Mouse (Mus musculus): ENCODE data around the gene Gatad2b.
"Not testable (repeated sequence)": the region's sequence is repeated elsewhere in the genome, so short reads cannot be mapped to it uniquely, and the experiment has no call there.

Gene Gatad2b

DNA sequence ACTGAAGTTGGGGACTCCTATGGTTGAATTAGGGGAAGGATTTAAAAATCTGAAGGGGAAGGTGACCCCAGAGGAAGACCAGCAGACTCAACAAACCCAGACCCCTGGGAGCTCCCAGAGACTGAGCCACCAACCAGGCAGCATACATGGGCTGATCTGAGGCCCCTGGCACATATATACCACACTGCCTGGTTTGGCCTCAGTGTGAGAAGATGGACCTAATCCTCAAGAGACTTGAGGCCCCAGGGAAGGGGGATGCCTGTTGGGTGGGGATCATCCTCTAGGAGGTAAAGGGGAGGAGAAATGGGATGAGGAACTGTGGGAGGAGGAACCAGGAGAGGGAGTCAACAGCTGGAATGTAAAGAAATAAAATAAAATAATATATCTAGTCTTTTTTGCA lies 21.3 kb downstream of the Gatad2b start:
- DNase-seq = no peak

DNA sequence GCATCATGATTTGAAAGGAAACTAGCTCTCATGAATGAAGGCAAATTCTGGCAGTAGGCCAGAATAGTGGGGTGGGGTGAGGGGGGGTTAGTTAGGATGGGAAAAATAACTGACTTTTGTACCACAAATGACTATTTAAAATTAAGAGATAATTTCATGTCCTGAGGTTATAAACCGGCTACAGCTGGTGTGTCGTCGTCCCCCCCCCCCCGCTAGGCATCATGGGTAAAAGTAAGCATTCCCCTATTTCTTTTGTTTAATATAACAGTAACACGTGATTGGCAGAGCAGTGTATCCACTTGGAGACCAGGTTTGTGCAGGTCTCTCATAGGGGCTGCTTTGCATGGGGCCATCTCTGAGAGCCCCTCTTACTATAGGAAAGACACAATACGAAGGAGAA lies 29.3 kb downstream of the Gatad2b start:
- no peak for DNase-seq

DNA sequence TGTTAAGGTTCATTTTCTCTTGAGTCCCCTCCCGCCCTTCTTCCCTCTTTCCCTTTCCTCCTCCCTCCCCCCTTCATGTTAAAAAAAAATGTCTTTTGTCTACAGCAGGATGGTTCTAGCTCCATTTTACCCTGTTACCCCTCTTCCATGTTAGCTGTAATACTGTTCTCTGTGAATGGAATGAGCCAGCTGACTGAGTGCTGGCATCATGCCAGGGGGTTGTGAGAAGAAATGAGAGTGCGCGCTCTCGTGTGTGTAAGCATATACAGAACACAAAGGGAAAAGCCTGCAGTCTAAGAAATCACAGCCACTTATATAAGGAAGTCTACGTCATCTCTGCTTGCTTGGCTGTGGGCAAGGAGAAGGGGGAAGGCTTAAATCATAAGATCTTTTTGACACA lies 30.1 kb downstream of the Gatad2b start:
- DNase-seq = peak; percentile 58

DNA sequence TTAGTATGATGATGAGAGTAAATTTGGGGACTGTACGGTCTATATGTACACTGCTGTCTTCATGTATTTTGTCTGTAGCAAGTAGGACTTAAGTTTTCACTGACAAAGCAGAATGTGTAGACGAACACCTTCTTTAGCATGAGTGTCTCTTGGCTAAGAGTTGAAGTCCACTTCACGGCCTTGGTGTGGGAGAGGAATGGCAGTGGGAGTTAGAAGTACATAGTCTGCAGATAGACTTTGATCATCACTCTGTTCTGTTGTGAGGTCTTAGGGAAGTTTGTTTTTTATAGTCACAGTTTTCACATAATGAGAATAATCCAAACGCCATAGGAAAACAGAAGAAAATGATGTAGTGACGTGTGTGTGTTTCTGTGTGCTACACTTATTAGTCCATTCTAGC lies 39.5 kb downstream of the Gatad2b start:
- DNase-seq = no peak

DNA sequence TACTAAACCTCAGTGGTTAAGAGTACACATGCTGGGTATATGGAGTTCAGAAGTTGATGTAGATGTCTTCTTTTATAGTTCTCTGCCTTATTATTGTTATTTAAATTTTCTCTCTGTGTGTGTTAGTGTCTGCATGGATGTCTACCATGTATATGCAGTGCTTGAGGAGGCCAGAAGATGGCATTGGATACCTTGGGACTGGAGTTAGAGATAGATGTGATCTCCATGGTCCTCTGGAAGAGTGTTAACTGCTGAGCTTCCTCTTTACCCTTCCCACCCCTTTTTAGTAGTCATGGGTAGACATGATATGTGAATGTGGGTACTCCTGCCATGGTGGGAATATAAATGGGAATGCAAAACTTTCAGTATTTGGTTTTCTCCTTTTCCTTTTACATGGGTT lies 42.5 kb downstream of the Gatad2b start:
- DNase-seq = no peak

DNA sequence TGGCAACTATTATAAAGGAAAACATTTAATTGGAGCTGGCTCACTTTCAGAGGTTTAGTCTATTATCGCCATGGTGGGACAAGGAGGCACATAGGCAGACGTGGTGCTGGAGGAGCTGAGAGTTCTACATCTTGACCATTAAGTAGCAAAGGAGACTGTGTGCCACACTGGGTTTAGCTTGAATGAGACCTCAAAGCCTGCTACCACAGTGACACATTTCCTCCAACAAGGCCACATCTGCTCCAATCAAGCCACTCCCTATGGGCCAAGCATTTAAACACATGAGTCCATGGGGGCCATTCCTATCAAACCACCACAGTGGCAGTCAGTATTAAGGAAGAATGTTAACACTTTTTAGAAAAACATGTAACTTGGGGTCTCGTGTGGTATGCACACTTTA lies 45.2 kb downstream of the Gatad2b start:
- no peak for DNase-seq

DNA sequence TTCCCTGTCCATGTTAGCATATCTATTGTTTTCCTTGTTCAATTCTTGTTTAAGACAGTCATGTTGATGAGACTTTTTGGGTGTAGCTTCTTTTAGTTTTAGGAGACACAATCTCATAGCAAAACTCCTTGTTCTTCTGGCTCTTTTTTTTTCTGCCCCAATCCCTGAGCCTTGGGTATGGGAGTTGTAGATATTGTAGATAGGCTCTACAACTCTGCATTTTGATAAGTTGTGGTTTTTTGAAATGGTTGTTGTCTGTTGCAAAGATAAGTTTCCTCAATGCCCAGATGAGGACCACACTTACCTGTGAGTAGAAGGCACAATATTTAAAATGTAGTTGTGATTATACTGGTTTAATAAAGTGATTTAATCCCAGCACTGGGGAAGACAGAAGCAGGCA lies 47.2 kb downstream of the Gatad2b start:
- no peak for DNase-seq

DNA sequence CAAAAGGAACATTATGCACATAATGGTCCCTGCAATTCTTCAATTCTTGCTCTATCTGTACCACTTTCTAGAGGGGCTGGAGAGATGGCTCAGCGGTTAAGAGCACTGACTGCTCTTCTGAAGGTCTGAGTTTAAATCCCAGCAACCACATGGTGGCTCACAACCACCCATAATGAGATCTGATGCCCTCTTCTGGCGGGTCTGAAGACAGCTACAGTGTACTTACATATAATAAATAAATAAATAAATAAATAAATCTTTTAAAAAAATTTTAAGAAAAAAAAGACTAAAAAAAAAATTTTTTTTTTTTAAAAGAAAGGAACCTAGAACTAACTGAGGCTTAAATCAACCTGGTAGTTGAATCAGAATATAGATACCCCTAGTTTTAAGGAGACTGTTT lies 49.9 kb downstream of the Gatad2b start:
- DNase-seq = not testable (repeated sequence)

DNA sequence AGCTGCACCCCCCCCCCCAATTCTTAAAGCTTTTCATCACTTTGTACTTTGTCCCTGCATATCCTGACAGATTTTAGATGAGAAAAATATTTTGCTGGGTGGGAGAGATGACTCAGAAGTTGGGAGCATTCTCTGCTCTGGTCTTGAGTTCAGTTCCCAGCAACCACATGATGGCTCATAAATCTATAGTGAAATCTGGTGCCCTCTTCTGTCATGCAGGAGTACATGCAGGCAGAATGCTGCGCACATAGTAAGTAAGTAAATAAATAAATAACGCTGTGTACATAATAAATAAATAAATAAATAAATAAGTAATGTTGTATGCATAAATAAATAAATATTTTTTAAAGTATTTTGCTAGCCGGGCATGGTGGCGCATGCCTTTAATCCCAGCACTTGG lies 54.9 kb downstream of the Gatad2b start:
- no peak for DNase-seq

DNA sequence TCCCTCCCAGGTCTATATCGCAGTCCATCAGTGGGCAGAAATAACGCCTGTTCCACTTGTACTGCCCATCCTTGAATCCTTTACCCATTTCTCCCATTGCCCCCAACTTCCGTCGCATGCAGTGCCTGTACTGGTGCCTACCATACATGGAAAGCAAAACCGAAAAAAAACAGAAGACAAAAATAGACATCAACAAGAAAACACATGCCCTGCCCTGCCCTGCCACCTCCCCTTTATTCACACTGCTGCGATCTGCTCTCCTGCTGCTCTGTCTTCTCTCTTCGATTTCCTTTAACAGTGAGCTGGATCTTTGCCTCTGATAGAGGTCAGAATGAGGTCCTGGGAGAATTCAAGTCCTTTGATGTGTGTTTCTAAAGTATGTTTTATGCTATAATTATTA lies 65.0 kb downstream of the Gatad2b start:
- no peak for DNase-seq

DNA sequence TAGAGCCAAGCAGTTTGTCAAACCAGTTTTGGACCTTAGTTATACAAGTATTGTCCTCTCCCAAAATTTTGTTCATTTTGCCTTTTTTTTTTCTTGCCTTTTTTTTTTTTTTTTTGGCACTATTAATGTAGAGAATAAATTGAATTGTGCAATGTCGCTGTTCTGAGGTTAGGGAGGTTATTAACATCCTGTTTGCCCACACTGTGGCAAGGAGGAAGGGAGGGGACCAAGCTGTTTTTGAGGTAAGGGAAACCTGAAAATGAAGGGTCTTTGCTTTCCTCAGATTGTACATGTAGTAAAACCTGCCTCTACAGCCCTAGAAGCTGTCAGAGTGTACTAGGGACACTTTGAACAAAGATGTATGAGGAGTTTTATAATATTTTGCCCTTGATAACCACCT lies 66.3 kb downstream of the Gatad2b start:
- DNase-seq = no peak

DNA sequence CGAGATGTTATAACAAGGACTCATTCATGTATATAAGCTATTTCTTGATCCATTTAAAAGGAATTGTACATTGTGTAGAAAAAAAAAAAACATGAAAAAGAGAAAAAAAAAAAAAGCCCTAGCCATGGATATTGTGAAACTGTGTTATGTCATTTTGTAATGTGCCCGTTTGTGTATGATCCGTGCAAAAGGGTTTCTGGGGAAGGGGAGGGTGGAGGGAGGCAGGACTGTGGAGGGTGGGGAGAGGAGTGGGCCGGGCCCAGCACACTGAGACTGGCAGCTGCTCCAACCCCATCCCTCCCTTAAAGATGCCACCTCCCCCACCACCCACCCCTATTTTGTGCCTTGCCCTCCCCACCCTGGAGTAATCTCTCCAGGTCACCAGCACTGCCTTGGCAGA lies 68.5 kb downstream of the Gatad2b start:
- DNase-seq = no peak

DNA sequence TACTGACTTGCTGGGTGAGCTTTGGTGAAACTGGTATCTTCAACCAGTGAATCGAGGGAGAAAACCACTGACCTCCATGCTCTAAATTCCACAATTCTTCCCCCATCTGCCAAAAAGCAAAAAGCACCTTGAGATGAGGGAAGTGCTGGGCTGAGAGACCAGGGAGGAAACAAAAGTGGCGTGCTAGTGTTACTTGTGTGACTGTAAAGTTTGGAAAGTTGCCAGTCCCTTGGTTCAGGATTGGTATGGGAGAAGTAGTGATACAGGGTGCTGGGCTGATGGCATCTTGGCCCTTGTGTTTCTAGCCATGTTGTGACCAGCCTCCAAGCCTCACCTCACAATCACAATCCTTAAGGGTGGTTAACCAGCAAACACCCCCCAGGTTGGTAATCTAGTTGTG lies 69.4 kb downstream of the Gatad2b start:
- DNase-seq = no peak

DNA sequence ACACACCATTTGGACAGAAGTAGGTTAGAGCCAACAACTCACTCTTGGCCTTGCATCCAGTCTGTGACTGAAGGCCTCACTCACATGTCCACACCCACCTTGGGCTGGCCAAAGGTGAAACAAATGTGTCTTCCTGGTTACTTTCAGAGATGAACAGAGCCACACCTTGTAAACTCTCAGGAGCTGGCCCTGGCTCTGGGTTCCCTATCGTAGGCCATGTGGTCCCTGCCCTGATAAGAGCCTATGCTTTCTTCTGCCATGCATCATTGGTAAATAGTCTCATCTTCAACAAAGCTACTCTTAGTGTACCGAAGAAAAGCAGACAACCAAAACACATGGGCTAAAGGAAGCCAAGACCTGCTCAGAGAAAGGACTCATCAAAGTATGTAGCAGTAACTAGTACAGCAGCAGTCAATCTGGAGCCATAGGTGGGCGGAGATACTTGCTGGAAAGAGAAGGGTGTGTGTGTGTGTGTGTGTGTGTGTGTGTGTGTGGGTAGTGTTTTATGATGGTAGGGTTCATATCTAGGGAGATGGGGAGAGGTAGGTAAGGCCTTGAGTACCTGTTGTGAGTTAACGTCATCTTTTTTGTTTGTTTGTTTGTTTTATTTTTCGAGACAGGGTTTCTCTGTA lies 74.1 kb downstream of the Gatad2b start:
- DNase-seq = no peak

DNA sequence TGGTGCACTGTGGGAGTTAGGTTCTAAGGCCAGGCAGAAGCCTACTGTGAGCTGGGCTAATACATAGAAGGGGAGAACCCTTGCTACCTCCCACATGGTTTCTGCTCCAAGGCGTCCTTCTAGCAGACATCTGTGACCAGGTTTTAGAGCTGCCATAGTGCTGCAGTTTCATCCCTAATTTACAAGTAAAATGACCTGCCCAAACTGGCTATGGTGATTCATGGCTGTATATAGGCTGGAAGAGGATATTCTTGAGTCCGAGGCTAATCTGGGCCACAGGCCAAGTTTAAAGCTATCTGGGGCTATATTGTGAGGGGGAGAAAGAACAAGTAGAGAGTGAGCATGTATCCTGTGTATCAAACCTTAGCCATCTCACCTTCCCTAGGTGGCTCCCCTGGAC lies 76.1 kb downstream of the Gatad2b start:
- no peak for DNase-seq

DNA sequence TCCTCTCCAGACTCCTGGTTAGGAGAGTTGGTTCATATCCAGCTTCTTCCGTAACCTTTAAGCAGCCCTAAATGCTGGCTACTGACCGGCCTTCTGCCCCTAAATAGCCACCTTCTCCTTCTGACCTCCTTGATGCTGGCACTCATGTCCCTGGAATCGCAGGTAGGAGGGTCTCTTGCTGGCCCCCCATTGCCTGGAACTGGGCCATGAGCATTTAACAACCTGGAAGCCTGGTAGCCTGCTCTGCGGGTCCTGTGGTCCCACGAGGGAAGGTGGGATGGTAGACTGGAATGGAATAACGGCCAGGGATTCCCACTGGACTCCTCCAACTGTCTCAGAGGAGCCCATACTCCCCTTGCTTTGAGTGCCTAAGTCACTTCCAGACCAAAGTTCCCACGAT lies 78.9 kb downstream of the Gatad2b start:
- DNase-seq = no peak

DNA sequence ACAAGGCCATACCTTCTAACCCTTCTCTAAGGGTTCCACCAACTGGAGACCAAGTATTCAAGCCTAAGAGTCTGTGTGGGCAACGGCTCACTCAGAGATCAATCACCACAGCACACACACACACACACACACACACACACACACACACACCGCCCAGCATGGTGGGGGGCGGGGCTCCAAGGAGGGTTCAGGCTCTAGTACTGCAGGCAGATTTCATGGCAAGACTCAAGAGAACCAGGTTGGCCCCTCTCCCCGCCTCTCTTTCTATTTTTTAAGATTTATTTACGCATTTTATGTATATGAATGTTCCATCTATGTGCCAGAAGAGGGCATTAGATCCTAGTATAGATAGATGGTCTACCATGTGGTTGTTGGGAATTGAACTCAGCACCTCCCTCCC lies 79.8 kb downstream of the Gatad2b start:
- no peak for DNase-seq

DNA sequence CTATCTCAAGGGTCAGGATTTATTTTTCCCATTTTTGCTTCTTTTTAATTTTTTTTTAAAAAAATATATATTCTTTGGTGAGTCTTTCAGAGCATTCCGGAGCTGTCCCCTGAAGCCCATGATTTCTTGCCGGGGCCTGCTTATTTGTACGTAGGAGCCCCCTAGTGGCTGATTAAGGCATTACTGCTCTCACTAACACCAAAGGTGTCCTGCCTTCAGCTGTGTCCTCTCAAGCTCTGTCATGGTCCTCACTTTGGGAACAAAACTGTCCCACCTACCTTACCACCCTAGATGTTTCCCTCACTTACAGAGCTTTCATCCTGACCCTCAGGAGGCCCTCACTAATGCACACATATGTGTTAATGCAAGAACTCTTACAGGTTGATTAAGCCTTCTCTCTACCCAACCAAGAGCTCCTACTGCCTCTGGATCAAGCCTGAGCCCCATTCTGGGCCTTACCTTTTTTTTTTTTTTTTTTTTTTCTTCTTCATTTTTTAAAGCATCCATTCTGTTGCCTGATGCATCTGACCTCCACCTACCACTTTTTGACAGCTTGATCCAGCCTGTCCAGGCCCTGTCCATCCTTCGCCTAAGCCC lies 80.6 kb downstream of the Gatad2b start:
- peak; percentile 87 for DNase-seq

DNA sequence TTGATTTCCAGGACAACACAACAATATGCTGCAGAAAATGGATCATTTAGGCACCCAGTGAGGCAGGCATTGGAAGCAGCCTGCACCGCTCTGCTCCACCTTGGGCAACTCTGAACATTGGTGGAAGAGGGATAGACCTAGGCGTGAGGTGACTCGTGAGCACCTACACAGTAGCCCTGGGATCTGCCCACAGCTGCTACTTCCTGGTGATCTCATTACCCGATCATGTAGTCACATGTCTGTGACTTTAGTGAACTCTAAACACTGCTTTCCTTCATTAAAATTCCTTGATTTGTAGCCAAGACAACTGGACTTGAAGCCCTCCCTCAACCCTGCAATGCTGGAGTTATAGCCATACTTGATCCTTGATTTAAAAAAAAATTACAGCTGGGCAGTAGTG lies 81.4 kb downstream of the Gatad2b start:
- DNase-seq = no peak

DNA sequence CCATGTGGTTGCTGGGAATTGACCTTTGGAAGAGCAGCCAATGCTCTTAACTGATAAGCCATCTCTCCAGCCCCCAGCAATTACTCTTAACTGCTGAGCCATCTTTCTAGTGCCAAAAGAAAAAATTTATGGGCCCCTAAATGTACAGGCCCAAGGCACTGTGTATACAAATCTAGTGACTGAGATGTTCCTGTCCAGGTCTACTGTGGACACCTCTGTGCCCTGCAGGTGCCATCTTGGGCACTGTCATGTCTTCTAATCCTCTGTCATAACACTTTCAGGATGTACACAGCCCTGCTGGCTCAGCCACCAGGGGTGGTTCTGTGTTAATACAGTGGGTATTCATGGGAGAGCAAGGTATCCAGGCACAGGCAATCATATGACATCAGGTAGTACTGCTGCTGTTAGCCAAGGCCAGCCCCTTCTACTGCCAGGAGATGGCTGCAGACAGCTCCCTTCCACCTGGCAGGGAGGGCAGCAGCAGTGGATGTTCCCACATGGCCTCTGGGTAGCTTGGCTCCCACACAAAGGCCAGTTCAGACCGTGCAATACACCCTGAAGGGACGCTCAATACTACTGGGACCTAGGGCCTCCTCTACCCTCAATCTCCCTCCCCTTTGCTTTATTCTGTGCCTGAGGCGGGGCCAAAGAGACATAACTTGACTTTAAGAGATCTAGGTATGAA lies 82.7 kb downstream of the Gatad2b start:
- no peak for DNase-seq

DNA sequence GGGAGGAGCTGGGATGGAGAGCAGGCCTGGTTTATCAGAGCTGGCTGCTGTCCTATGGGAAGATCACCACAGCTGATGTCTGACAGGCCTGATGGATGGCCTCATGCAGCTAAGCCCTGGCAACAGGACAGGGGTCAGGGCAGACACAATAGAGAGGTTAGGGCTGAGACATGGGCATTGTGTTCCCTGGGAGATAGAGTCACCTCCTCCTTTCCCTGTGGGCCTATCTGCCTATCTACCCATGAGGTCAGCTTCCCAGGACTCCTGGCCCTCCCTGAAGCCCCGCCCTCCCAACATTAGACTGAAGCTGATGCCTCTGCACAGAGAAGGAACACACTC lies 83.2 kb downstream of the Gatad2b start:
- no peak for DNase-seq

DNA sequence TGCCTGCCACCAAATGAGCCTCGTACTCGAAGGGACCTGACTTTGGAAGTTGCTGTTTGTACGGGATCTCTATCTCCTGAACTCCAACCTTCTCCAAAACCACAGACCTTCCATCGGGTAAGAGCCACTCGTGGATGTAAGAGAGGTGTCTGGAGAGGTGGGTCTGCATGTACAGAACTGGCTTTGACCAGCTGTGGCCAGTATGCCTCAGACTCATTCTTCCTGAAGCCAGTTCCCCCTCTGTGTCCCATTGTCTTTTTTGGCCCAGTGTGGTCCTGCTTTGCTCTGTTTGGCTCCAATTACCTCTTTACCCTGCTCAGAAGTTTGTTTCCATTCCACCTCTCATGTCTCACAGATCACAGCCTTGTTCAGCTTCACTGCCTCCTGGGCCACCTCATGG lies 85.5 kb downstream of the Gatad2b start:
- no peak for DNase-seq

DNA sequence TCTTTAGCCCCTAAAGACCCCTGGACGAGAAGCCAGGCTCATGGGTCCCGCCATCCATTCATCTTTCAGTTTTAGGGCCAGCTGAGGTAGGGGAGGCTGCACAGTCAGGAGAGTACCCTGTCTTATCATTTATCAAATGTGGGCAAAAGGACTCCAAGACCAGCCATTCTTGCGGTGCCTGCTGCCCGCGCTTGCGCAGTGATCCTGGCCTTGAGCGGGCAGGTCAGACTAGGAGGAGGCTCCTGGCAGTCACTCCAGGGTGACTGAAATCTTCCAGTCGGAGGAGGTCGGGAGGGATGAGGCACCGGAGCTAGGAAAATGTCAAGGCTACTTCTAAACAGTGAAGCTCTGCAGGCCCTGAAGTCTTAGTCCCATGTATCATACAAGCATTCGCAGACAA lies 88.7 kb downstream of the Gatad2b start:
- no peak for DNase-seq

DNA sequence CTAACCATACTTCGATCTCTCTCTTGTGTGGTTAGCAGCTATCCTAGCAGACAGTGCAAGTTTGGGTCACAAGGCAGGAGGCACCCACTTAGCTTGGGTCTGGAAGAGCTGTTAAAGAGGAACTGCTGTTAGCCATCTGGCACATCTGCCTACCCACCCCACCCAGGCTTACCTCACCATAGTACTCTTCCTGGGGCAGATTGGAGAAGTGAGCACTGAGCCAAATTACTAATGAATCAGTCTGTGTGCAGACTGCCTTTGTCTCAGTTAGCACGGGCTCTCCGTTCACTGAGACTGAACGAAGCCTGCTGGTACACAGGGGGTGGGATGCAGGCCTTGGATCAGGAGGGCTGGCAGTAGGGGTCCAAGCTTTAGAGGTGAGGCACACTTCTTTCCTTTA lies 90.7 kb downstream of the Gatad2b start:
- no peak for DNase-seq

DNA sequence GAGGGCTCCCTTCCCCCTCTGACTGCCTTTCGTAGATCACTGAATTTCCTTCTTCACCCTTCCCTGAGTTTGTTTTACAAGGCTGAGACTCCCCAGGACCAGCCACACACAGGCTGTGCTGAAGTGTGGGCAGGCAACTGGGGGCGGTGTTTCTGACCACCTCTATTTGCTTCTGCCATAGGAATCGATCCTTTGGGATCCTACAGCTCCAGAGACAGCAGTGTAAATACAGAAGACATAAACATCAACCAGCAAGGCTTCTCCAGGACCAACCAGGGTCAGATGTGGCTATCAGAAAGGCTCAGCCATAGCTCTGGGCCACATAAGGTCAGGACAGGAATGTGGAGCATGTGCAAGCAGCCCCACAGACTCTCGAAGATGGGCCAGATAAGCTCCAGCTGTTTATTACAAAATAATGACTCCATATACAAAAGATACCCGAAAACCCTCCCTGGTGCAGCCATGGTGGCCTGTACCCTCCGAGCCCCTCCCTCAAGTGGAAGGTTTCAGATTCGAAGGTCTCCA lies 91.9 kb downstream of the Gatad2b start:
- no peak for DNase-seq

Data from cerebellum, adult 8-10 months (tissue).